Mouse (Mus musculus) liver, adult 2 months (tissue): ENCODE data around the gene Elmo3. TPM values are rescaled to one million over a fixed set of nuclear protein-coding genes. Genes with fewer than 3 reads are reported as not detected.
"Not testable (repeated sequence)": the region's sequence is repeated elsewhere in the genome, so short reads cannot be mapped to it uniquely, and the experiment has no call there.

Source experiments
- DNase-seq: peaks from one replicate; pipeline ENCODE4 v3.0.0-alpha.2; 2011; ENCODE audit warnings: low read depth, low spot score; ENCODE audit errors: extremely low read depth
- H3K27ac ChIP-seq: fragments of 200-500 bp; replicated peaks from 2 replicates; pipeline ENCODE4 v1.5.1; 2012; ENCODE audit warnings: low read depth, mild to moderate bottlenecking, control low read depth, inconsistent platforms, low read length; ENCODE audit not compliant: insufficient read depth
- H3K27me3 ChIP-seq: fragments of 200-500 bp; 2 replicates; pipeline ENCODE4 v1.6.1; 2012; ENCODE audit warnings: mild to moderate bottlenecking, moderate library complexity, low read length, inconsistent platforms; ENCODE audit not compliant: control insufficient read depth, insufficient read depth
- H3K36me3 ChIP-seq: fragments of 200-500 bp; 2 replicates; pipeline ENCODE4 v1.6.1; 2012; ENCODE audit warnings: low read length, inconsistent platforms; ENCODE audit not compliant: control insufficient read depth, insufficient read depth
- H3K4me1 ChIP-seq: fragments of 200-500 bp; 2 replicates; pipeline ENCODE4 v1.6.1; 2011; ENCODE audit warnings: low read length; ENCODE audit not compliant: control insufficient read depth, insufficient read depth
- H3K4me3 ChIP-seq: fragments of 200-500 bp; 2 replicates; pipeline ENCODE4 v1.5.1; 2011; ENCODE audit warnings: low read depth, mild to moderate bottlenecking, control low read depth, low read length, moderate library complexity; ENCODE audit not compliant: insufficient read depth
- H3K79me2 ChIP-seq: fragments of 200-500 bp; 2 replicates; pipeline ENCODE4 v1.6.1; 2012; ENCODE audit warnings: inconsistent platforms, mild to moderate bottlenecking, low read length, moderate library complexity; ENCODE audit not compliant: control insufficient read depth, insufficient read depth
- H3K9ac ChIP-seq: fragments of 200-500 bp; 2 replicates; pipeline ENCODE4 v1.6.1; 2012; ENCODE audit warnings: low read depth, mild to moderate bottlenecking, control low read depth, inconsistent platforms, low read length
- CTCF ChIP-seq: fragments of 200-500 bp; IDR thresholded peaks from 2 replicates; pipeline ENCODE4 v1.5.1; 2011; ENCODE audit warnings: low read depth, low read length, control low read depth
- POLR2A ChIP-seq: fragments of 200-500 bp; IDR thresholded peaks from 2 replicates; pipeline ENCODE4 v1.6.1; 2011; ENCODE audit warnings: low read length, control low read depth; ENCODE audit not compliant: insufficient read depth; ENCODE audit errors: extremely low read depth
- WGBS: fragments of 180-500 bp; shearing (Covaris S2); methylation state at CpG from one replicate; pipeline ENCODE4 v1.1.7; 2018; 5-methylcytosine and 5-hydroxymethylcytosine counted together
- polyA plus RNA-seq: library from polyadenylated mRNA; depleted of rRNA; stranded (reverse); fragments of >200 nt; gene quantifications from 2 replicates; pipeline ENCODE4 v1.2.3, GENCODE M21; 2012
- total RNA-seq: library from RNA; depleted of rRNA; stranded (reverse); fragments of >200 nt; gene quantifications from 2 replicates; pipeline ENCODE4 v1.2.3, GENCODE M21; 2014

Gene Elmo3
- total and polyA plus RNA-seq, 2 experiments, result 16.8 to 33.4 TPM

GRCm38 (mm10) chr8:105289805-105290460, 15.5 kb upstream of the Elmo3 start, which contains the start of gene 4931428F04Rik:
Gene 4931428F04Rik, minus strand, starts transcription at chr8:105289864.
- Histone ChIP-seq H3K27me3 (no peaks in the 10 kb centered on the region), H3K4me3 (peak within 1 kb of the TSS; percentile 77), H3K79me2 (no peaks in the 10 kb centered on the region), H3K4me1 (peaks cover 8% of the 10 kb centered on the region; the same call in 1 of the 2 replicates), H3K9ac (peak within 1 kb of the TSS; percentile 63), H3K36me3 (no peaks in the 10 kb centered on the region), H3K27ac (no peak within 1 kb of the TSS)
- DNase-seq, result no peak
- peak; percentile 64 for TF ChIP-seq CTCF
- no peak for TF ChIP-seq POLR2A
- WGBS, result 12% methylated on average over 43 of the region's 43 CpGs

DNA sequence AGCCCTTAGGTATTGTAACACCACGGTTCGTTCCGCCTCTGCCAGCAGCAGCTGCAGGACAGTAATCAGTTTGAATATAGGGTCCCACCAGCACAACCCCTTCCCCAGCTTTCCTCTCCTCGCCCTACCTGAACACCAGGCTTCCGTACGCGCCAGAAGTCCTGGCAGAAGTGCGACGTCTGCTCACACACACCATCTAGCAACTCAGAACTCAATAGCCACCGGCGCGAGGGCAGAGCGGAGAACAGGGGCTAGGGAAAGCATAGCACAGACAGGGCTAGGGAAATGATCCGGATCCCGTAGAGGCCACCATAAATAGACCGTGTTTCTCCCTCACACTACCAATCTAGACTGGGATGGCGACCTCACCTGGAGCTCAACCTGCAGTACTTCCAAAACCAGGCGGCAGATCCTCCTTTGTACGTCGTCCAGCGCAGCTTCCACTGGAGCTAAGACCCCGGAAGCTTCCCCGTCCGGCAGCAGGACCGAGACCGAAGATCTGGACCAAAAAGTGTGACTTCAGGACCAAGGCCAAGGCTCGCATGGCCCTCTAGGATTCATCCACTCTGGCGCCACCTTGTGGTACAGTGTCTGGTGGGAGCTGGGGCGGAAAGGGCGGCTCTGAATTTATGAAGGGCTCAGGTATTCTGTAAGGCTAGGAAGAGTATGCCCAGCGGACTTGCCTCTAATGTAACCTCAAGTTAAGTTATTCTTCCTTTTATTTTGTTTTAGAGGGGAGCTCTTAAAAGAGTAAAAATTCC, 14.7 kb upstream of the Elmo3 start:
- Histone ChIP-seq H3K79me2 (no peaks in the 10 kb centered on the region), H3K27me3 (no peaks in the 10 kb centered on the region), H3K27ac (no peak overlapping the region), H3K36me3 (no peaks in the 10 kb centered on the region), H3K9ac (no peak overlapping the region), H3K4me3 (no peak overlapping the region), H3K4me1 (peaks cover 8% of the 10 kb centered on the region; the same call in 1 of the 2 replicates)
- TF ChIP-seq POLR2A (no peak), CTCF (peak; percentile 96)
- DNase-seq, result peak; percentile 71
- 12% methylated on average over 31 of the region's 31 CpGs for WGBS

- not testable (repeated sequence) for H3K9ac ChIP-seq, H3K4me1 ChIP-seq, H3K4me3 ChIP-seq, H3K27ac ChIP-seq, DNase-seq, H3K79me2 ChIP-seq, H3K27me3 ChIP-seq, H3K36me3 ChIP-seq
- 71% methylated on average over 8 of the region's 8 CpGs for WGBS
Measured at GRCm38 (mm10) chr8:105291364-105291763, 14.0 kb upstream of the Elmo3 start.

DNA sequence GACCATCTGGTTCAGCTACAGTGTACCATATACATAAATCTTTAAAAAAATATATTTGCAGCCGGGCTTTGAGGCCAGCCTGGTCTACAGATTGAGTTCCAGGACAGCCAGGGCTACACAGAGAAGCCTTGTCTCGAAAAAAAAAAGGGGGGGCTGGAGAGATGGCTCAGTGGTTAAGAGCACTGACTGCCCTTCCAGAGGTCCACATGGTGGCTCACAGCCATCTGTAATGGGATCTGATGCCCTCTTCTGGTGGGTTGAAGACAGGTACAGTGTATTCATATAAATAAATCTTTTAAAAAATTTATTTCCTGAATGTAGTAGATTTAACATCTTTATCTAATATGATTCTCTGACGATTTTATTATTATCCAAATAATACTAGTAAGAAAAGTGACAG, 13.6 kb upstream of the Elmo3 start:
- H3K4me3 ChIP-seq, DNase-seq, H3K27me3 ChIP-seq, H3K79me2 ChIP-seq, H3K4me1 ChIP-seq, H3K36me3 ChIP-seq, H3K9ac ChIP-seq, H3K27ac ChIP-seq: not testable (repeated sequence)
- 61% methylated on average over 3 of the region's 3 CpGs for WGBS

DNA sequence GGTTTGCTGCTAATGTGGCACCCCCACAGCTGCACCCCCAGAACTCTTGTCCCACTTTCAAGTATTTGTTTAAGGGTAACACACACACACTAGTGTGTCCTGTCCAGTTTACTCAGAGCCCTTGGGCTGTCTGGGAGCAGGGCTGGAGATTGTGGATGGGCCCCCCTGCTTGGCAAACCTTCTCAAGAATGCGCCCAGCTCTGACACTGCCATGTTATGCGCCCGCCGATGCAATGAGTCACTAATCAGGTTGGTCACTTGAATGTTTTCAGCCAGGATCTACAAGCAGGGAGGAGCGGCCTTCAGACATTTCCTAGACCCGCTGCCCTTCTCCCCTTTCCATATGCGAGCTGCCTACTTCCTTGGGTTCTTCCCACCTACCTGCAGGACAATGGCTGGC, 12.9 kb upstream of the Elmo3 start:
- Histone ChIP-seq H3K36me3 (no peaks in the 10 kb centered on the region), H3K4me1 (peaks cover 8% of the 10 kb centered on the region; the same call in 1 of the 2 replicates), H3K9ac (no peak overlapping the region), H3K4me3 (no peak overlapping the region), H3K27ac (no peak overlapping the region), H3K79me2 (no peaks in the 10 kb centered on the region), H3K27me3 (no peaks in the 10 kb centered on the region)
- WGBS, result 70% methylated on average over 7 of the region's 7 CpGs
- no peak for DNase-seq
- TF ChIP-seq CTCF, result no peak
- TF ChIP-seq POLR2A, result no peak

DNA sequence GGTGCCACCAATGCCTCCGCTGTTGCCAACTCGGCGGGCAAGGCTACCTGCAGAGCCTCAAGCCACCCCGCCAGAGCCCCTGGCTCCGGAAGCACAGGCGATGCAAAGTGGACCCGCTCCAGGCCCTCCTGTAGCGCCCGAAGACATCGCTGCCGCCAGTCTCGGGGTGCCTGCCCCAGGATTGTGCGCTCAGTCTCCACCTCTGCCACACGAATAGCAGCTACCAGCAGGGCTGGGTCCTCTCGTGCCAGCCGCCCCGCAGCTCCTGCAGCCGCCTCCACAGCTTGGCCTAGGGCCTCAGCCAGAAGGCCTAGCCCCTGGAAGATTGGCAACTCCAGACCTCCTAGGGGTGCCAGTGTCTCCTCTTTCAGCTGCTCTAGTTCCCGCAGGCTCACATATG, 12.0 kb upstream of the Elmo3 start:
- Histone ChIP-seq H3K79me2 (peaks cover 9% of the 10 kb centered on the region), H3K4me1 (peaks cover 11% of the 10 kb centered on the region), H3K27me3 (no peaks in the 10 kb centered on the region), H3K9ac (0 out of 2 replicates have a peak overlapping the region, but pooled peaks have one; percentile 6), H3K4me3 (peak overlapping the region; percentile 3; the same call in 1 of the 2 replicates), H3K27ac (0 out of 2 replicates have a peak overlapping the region, but pooled peaks have one; percentile 1), H3K36me3 (no peaks in the 10 kb centered on the region)
- DNase-seq, result no peak
- no peak for TF ChIP-seq POLR2A
- TF ChIP-seq CTCF, result no peak
- 67% methylated on average over 19 of the region's 19 CpGs for WGBS
